ENCODE assay signal across 11 mouse cellular contexts in the genomic region with DNA sequence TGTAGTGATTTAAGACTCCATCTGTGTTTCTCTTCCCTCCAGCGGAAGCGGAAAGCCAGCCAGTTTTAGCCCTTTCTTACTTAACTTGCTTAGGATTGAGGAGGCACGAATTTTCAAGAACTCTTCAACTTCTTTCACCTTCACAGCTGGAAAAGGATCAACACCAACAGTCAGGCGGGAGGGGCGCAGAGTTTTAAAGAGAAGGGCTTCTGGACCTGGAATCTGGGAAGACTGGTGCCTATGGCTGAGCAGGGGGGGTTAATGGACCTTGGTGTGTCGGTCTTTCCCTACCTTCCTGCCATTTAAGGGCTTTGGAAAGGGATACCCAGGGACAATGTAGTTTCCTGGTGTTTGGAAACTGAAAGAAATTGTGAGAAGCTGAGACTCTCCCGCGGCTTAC. TPM values are rescaled to one million over a fixed set of nuclear protein-coding genes. Genes with fewer than 3 reads are reported as not detected.
DNase-seq lines count a peak whose midpoint lies in the region; ATAC-seq lines count a peak whose summit lies in the region.
"Had no signal": no experiment of that assay in that cellular context is flagged by ENCODE, and none has a peak within 500 bp of the region (broad histone marks: within the 10 kb centered on the region; RNA-seq: fewer than 3 reads in every experiment).

No protein-coding gene starts in this region.

- no peak for DNase-seq in heart, postnatal 36 days
- peak; percentile 83 for DNase-seq in R1 (ENCODE audit: low read depth, low spot score)
- DNase-seq in adrenal gland, postnatal 14 days, result no peak
- DNase-seq in embryo, embryonic 10.5 days (ENCODE audit: low spot score), result no peak
- DNase-seq: cerebellum, adult 2 months; layer of hippocampus, adult 9-11 months had no signal

- H3K4me3 ChIP-seq in heart, embryonic 14.5 days (ENCODE audit: control insufficient read depth in 1 of 2, insufficient read depth in 1 of 2, low read depth in 1 of 2, low read length in 2 of 2), result peak overlapping the region in 1 of 2 experiments; percentile 28; a peak in 1 of 4 replicates
- peak overlapping the region; percentile 38 for H3K4me3 ChIP-seq in hindbrain, embryonic 12.5 days
- H3K4me3 ChIP-seq in midbrain, embryonic 13.5 days (replicated peaks), result peak overlapping the region; percentile 39

- H3K9ac ChIP-seq in heart, embryonic 14.5 days (ENCODE audit: low read length), result no peak overlapping the region
- H3K9ac ChIP-seq in hindbrain, embryonic 12.5 days, result no peak overlapping the region
- H3K9ac ChIP-seq in midbrain, embryonic 13.5 days (replicated peaks), result peak overlapping the region; percentile 53; the same call in 1 of the 2 replicates

- H3K27ac ChIP-seq in heart, embryonic 14.5 days (replicated peaks in 1 of 2; ENCODE audit: control insufficient read depth in 1 of 2, insufficient read depth in 1 of 2, low read depth in 2 of 2, low read length in 2 of 2), result no peak overlapping the region
- no peak overlapping the region for H3K27ac ChIP-seq in hindbrain, embryonic 12.5 days
- 0 out of 2 replicates have a peak overlapping the region, but pooled peaks have one; percentile 2 for H3K27ac ChIP-seq in midbrain, embryonic 13.5 days

- H3K4me2 ChIP-seq in heart, embryonic 14.5 days (ENCODE audit: low read length), result peak overlapping the region; percentile 65
- peak overlapping the region; percentile 68 for H3K4me2 ChIP-seq in hindbrain, embryonic 12.5 days (replicated peaks)
- peak overlapping the region; percentile 58 for H3K4me2 ChIP-seq in midbrain, embryonic 13.5 days (replicated peaks)

- 49% methylated on average over 8 of the region's 8 CpGs for WGBS in heart, embryonic 14.5 days
- WGBS in hindbrain, embryonic 12.5 days, result 30% methylated on average over 8 of the region's 8 CpGs
- WGBS in midbrain, embryonic 13.5 days, result 25% methylated on average over 8 of the region's 8 CpGs

- H3K36me3 ChIP-seq in heart, embryonic 14.5 days (ENCODE audit: control insufficient read depth, insufficient read depth, low read length), result no peaks in the 10 kb centered on the region
- no peaks in the 10 kb centered on the region for H3K36me3 ChIP-seq in hindbrain, embryonic 12.5 days
- no peaks in the 10 kb centered on the region for H3K36me3 ChIP-seq in midbrain, embryonic 13.5 days

- H3K9me3 ChIP-seq in heart, embryonic 14.5 days (ENCODE audit: control insufficient read depth, low read length), result no peaks in the 10 kb centered on the region
- H3K9me3 ChIP-seq in hindbrain, embryonic 12.5 days (replicated peaks), result no peaks in the 10 kb centered on the region
- no peaks in the 10 kb centered on the region for H3K9me3 ChIP-seq in midbrain, embryonic 13.5 days

- ATAC-seq in heart, embryonic 14.5 days (ENCODE audit: insufficient number of reproducible peaks, insufficient read depth, low FRiP score, low read depth), result no peak
- no peak for ATAC-seq in hindbrain, embryonic 12.5 days (ENCODE audit: low FRiP score)
- ATAC-seq in midbrain, embryonic 13.5 days, result no peak
- ATAC-seq in granulocyte monocyte progenitor cell, adult 5-6 weeks (replicated peaks; ENCODE audit: poor library complexity, severe bottlenecking), result no peak

- intact Hi-C loops in heart, postnatal 36 days (cut with DNase I), result no loop called here

- peaks cover 7 to 9% of the 10 kb centered on the region in 2 experiments; a peak in 2 of 4 replicates for H3K4me1 ChIP-seq in heart, embryonic 14.5 days (ENCODE audit: control insufficient read depth in 2 of 2, insufficient read depth in 2 of 2, low read length in 2 of 2)
- peaks cover 14% of the 10 kb centered on the region for H3K4me1 ChIP-seq in hindbrain, embryonic 12.5 days
- H3K4me1 ChIP-seq in midbrain, embryonic 13.5 days (replicated peaks), result peaks cover 10% of the 10 kb centered on the region

- no peaks in the 10 kb centered on the region for H3K27me3 ChIP-seq in heart, embryonic 14.5 days (ENCODE audit: control insufficient read depth, insufficient read depth, low read length)
- no peaks in the 10 kb centered on the region; the same call in 1 of the 2 replicates for H3K27me3 ChIP-seq in hindbrain, embryonic 12.5 days
- H3K27me3 ChIP-seq in midbrain, embryonic 13.5 days, result 0 out of 2 replicates have a peak, but pooled peaks cover 7% of the 10 kb centered on the region

RNA-seq across cellular contexts. Expression of gene Ooep, which starts 1.0 kb away (rescaled TPM):
- 0.51 and 0.66 TPM in 2 replicates for polyA plus RNA-seq in heart, embryonic 14.5 days (2014; fragmentation: Nextera tagmentation; extraction: Ambion mirVana)
- not detected for total RNA-seq in heart, postnatal 36 days (2021)
- polyA plus RNA-seq in hindbrain, embryonic 12.5 days (2016; fragmentation: Nextera tagmentation; extraction: Ambion mirVana), result 5.1 and 5.3 TPM in 2 replicates
- polyA plus RNA-seq in midbrain, embryonic 13.5 days (2015; fragmentation: Nextera tagmentation; extraction: Ambion mirVana), result 5.4 and 5.5 TPM in 2 replicates
- total RNA-seq in granulocyte monocyte progenitor cell, adult 5-6 weeks (2014; fragmentation: Nextera tagmentation), result not detected in 2 replicates
- total RNA-seq in granulocyte monocyte progenitor cell, adult 5-6 weeks (2017), result not detected in 2 replicates
- not detected in 2 replicates for total RNA-seq in adrenal gland, postnatal 14 days (2021)
- total RNA-seq: megakaryocyte, adult 5-6 weeks had no signal

RNA-seq across cellular contexts. Expression of gene Dppa5a, which starts 9.6 kb away (rescaled TPM):
- polyA plus RNA-seq in heart, embryonic 14.5 days (2014; fragmentation: Nextera tagmentation; extraction: Ambion mirVana), result not detected in 2 replicates
- total RNA-seq in heart, postnatal 36 days (2021), result not detected
- polyA plus RNA-seq in hindbrain, embryonic 12.5 days (2016; fragmentation: Nextera tagmentation; extraction: Ambion mirVana), result 0.68 and 1.2 TPM in 2 replicates
- 1.8 and 2.0 TPM in 2 replicates for polyA plus RNA-seq in midbrain, embryonic 13.5 days (2015; fragmentation: Nextera tagmentation; extraction: Ambion mirVana)
- not detected in 2 replicates for total RNA-seq in granulocyte monocyte progenitor cell, adult 5-6 weeks (2014; fragmentation: Nextera tagmentation)
- not detected in 2 replicates for total RNA-seq in granulocyte monocyte progenitor cell, adult 5-6 weeks (2017)
- total RNA-seq in adrenal gland, postnatal 14 days (2021), result not detected in 2 replicates
- total RNA-seq: megakaryocyte, adult 5-6 weeks had no signal

RNA-seq across cellular contexts. Expression of gene Ddx43, which starts 18.0 kb away (rescaled TPM):
- polyA plus RNA-seq in heart, embryonic 14.5 days (2014; fragmentation: Nextera tagmentation; extraction: Ambion mirVana), result 0.08 and 0.30 TPM in 2 replicates
- not detected for total RNA-seq in heart, postnatal 36 days (2021)
- 0.34 and 0.51 TPM in 2 replicates for polyA plus RNA-seq in hindbrain, embryonic 12.5 days (2016; fragmentation: Nextera tagmentation; extraction: Ambion mirVana)
- 0.28 and 0.31 TPM in 2 replicates for polyA plus RNA-seq in midbrain, embryonic 13.5 days (2015; fragmentation: Nextera tagmentation; extraction: Ambion mirVana)
- total RNA-seq in granulocyte monocyte progenitor cell, adult 5-6 weeks (2014; fragmentation: Nextera tagmentation), result 0.28 TPM in 1 of 2 replicates, not detected in the other
- total RNA-seq in granulocyte monocyte progenitor cell, adult 5-6 weeks (2017), result 0.04 TPM in 1 of 2 replicates, not detected in the other
- 0.15 TPM in 1 of 2 replicates, not detected in the other for total RNA-seq in adrenal gland, postnatal 14 days (2021)
- total RNA-seq: megakaryocyte, adult 5-6 weeks had no signal

RNA-seq across cellular contexts. Expression of gene Gsta2, which starts 22.0 kb away (rescaled TPM):
- polyA plus RNA-seq in heart, embryonic 14.5 days (2014; fragmentation: Nextera tagmentation; extraction: Ambion mirVana), result not detected in 2 replicates
- total RNA-seq in heart, postnatal 36 days (2021), result under 1 TPM in 1 of 2 experiments, not detected in 1; 0.46 TPM
- not detected in 2 replicates for polyA plus RNA-seq in hindbrain, embryonic 12.5 days (2016; fragmentation: Nextera tagmentation; extraction: Ambion mirVana)
- polyA plus RNA-seq in midbrain, embryonic 13.5 days (2015; fragmentation: Nextera tagmentation; extraction: Ambion mirVana), result not detected in 2 replicates
- not detected in 2 replicates for total RNA-seq in granulocyte monocyte progenitor cell, adult 5-6 weeks (2014; fragmentation: Nextera tagmentation)
- total RNA-seq in granulocyte monocyte progenitor cell, adult 5-6 weeks (2017), result not detected in 2 replicates
- 3.3 TPM in 1 of 2 replicates, not detected in the other for total RNA-seq in adrenal gland, postnatal 14 days (2021)
- total RNA-seq: megakaryocyte, adult 5-6 weeks had no signal
- polyA plus RNA-seq: cerebellum, adult 2 months had no signal

RNA-seq across cellular contexts. Expression of gene Omt2b, which starts 50.2 kb away (rescaled TPM):
- polyA plus RNA-seq in heart, embryonic 14.5 days (2014; fragmentation: Nextera tagmentation; extraction: Ambion mirVana), result not detected in 2 replicates
- not detected for total RNA-seq in heart, postnatal 36 days (2021)
- not detected in 2 replicates for polyA plus RNA-seq in hindbrain, embryonic 12.5 days (2016; fragmentation: Nextera tagmentation; extraction: Ambion mirVana)
- polyA plus RNA-seq in midbrain, embryonic 13.5 days (2015; fragmentation: Nextera tagmentation; extraction: Ambion mirVana), result not detected in 2 replicates
- total RNA-seq in granulocyte monocyte progenitor cell, adult 5-6 weeks (2014; fragmentation: Nextera tagmentation), result not detected in 2 replicates
- not detected in 2 replicates for total RNA-seq in granulocyte monocyte progenitor cell, adult 5-6 weeks (2017)
- not detected in 2 replicates for total RNA-seq in adrenal gland, postnatal 14 days (2021)
- total RNA-seq: megakaryocyte, adult 5-6 weeks had no signal
- polyA plus RNA-seq: cerebellum, adult 2 months had no signal
